Mouse (Mus musculus) CD4-positive naive resting alpha-beta T cell, adult 57 days (primary cell): ENCODE results near the gene Olfr446. TPM values are rescaled to one million over a fixed set of nuclear protein-coding genes. Genes with fewer than 3 reads are reported as not detected.

Experiments
- total RNA-seq: library from RNA; stranded (reverse); gene quantifications from one replicate; pipeline ENCODE4 v1.2.4, GENCODE M21; 2023

Olfr446 gene
- not detected for total RNA-seq

DNA sequence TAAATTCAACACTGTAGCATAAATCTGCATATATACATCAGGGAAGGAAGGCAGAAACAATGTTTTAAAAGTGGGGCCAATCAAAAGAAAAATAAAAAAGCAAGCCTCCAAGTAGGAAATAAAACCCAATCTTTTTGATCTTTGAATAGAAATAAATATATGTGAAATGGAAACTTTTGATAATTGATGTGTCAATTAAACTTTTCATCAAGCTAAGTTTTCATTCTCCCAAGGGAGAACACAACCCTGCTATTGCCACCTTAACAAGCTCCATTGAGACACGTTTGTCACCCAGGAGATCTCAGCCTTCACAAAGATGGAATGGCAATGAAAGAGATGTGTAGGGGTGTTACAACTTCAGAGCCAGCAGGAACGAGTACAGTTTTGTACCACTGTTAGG lies at the start of gene Olfr446:
Gene Olfr446, plus strand, starts transcription at position 301 of the 400 bp plus-strand sequence.

DNA sequence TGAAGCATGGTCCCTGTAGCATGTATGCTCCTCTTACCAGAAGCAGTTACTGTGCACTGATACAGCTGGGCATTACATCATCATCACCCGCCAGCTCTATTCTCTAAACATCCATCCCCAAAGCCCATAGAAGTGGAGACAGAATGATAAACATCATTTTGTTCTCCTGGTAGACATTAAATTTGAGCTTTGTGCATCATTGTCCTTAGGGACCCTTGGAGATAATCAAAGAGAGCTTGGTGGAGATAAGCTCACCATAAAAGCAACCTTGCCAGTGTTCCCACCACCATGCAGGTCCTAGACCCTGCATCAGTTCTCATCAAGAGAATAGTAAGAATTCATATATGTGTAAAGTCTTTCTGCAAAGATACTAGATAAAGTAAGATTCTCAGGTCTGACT lies 31.0 kb upstream of the Olfr446 start, which contains the start of gene Olfr448:
Gene Olfr448, plus strand, starts transcription at position 301 of the 400 bp plus-strand sequence.

GRCm38 (mm10) chr6:42908578-42908977 lies 12.6 kb upstream of the Olfr446 start, which contains the start of gene Olfr447:
Gene Olfr447, plus strand, starts transcription at chr6:42908878.

GRCm38 (mm10) chr6:42948767-42949166 lies 27.6 kb downstream of the Olfr446 start, which contains the start of gene Olfr444:
Gene Olfr444, plus strand, starts transcription at chr6:42949067.

Other genes starting within 250 kb of the Olfr446 start
- gene Tcaf1, start 211.3 kb upstream of the Olfr446 start, total RNA-seq, result not detected
- gene Olfr453, start 182.0 kb upstream of the Olfr446 start, total RNA-seq, result not detected
- gene Olfr38, start 165.0 kb upstream of the Olfr446 start, total RNA-seq, result not detected
- gene Olfr452, start 136.3 kb upstream of the Olfr446 start, total RNA-seq, result not detected
- not detected for gene Olfr450, start 109.4 kb upstream of the Olfr446 start, total RNA-seq
- gene Olfr449, start 87.0 kb upstream of the Olfr446 start, total RNA-seq, result not detected
- not detected for gene Olfr448, start 30.9 kb upstream of the Olfr446 start, total RNA-seq
- gene Olfr447, start 12.5 kb upstream of the Olfr446 start, total RNA-seq, result not detected
- not detected for gene Olfr444, start 27.7 kb downstream of the Olfr446 start, total RNA-seq
- not detected for gene Olfr441, start 185.0 kb downstream of the Olfr446 start, total RNA-seq
- gene Olfr237-ps1, start 225.2 kb downstream of the Olfr446 start, total RNA-seq, result not detected
- gene Olfr437, start 241.9 kb downstream of the Olfr446 start, total RNA-seq, result not detected